Mouse (Mus musculus) adrenal gland, adult 8-10 months (tissue): Measurements from ENCODE around the gene Gm9767. TPM values are rescaled to one million over a fixed set of nuclear protein-coding genes. Genes with fewer than 3 reads are reported as not detected.

ENCODE experiments used
- DNase-seq: peaks from one replicate; pipeline ENCODE4 v3.0.0; 2022
- total RNA-seq, 4 experiments: library from RNA; stranded (reverse); gene quantifications; 2 replicates each; pipeline ENCODE4 v1.2.4; 2022

Gm9767 gene
- total RNA-seq, result 1 to 10 TPM in 2 of 4 experiments, under 1 TPM in 2; 0.35 to 2.6 (median 1.3) TPM

DNA sequence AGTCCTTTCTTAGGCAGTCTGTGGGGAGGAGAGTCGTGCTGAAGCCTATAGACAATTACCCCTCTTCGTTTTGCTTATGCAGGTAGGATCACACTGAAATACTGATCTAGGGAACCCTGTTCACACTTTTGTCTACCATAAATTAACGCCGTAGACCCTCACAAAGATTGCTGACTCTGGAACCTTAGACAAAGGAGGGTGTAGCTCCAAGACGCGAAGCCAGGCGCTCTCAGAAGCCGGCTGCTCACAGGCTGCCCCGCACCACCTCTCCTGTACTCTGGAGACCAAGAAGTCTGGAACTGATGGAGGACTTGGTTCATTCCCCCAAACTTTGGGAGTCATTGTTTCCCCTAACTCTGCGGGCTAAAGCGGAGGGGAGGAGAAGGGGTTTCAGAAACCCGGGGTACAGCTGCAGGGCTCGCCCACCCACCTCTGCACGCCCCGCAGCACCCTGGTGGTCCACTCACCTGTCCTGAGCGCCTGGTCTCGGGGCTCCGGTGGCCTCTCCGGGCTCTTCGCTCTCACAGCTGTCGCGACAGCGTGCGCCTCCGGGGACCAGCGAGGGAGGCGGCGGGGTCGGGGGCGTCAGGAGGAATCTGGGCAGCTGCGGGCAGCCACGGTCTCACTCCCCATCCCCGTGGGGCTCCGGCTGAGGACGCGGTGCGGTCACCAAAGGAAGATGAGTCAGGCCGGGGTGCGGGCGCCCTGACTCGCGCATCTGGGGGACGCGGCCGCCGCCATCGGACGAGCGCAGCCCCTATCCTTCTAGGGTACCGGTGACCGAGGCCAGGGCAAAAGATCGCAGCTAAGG is at the start of gene Gm9767:
TSS of gene Gm9767 (plus strand) at position 585 of the 811 bp plus-strand sequence.
- no peak for DNase-seq

DNA sequence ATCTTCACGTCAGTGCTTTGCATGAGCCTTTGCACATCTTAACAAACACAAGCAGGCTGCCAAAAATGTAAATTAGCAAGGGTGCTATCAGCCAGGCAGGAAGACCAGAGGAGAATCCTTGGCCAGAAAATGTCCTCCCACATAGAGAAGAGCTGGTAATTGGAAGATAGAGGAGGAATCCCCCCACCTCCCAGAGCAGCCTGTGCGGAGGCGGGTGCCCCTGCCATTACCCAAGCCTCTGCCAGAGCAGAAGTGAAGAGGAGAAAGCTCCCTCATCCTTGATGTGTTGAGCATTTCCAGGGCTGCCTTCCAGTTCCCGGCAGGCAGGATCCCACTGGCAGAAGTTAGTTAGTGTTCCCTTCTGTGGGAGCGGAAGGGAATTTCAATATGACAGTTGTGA is 43.1 kb upstream of the Gm9767 start:
- no peak for DNase-seq

- no peak for DNase-seq
Measured at GRCm38 (mm10) chr10:26051177-26051576, 26.9 kb upstream of the Gm9767 start.

- DNase-seq, result no peak
Measured at GRCm38 (mm10) chr10:26059662-26060307, 18.3 kb upstream of the Gm9767 start.

GRCm38 (mm10) chr10:26063071-26063470 is 15.0 kb upstream of the Gm9767 start:
- no peak for DNase-seq

GRCm38 (mm10) chr10:26071986-26072385 is 6.1 kb upstream of the Gm9767 start:
- DNase-seq, result no peak

DNA sequence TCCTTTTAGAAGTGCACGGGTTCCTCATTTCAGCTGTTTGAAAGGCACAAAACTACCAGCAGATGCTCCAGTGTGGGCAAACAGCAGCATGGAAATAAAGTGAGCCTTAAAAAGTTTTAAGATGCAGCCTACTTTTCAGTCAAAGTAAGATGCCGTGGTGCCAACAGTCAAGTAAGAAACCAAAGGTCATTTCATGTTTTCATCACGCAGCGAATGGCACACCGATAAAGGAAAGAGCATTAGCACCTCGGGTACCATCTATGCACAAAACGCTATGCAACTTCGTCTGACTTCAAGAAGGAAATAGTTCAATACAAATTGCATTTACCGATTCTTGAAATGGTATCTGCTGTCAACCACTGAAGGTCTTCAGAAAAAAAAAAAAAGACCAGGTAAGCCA is 1.1 kb upstream of the Gm9767 start:
- DNase-seq, result no peak

GRCm38 (mm10) chr10:26078521-26079142 is 577 bp downstream of the Gm9767 start, which contains the start of gene Tmem200a:
Tmem200a (minus strand) TSS chr10:26079052.
- DNase-seq, result peak; percentile 49

DNA sequence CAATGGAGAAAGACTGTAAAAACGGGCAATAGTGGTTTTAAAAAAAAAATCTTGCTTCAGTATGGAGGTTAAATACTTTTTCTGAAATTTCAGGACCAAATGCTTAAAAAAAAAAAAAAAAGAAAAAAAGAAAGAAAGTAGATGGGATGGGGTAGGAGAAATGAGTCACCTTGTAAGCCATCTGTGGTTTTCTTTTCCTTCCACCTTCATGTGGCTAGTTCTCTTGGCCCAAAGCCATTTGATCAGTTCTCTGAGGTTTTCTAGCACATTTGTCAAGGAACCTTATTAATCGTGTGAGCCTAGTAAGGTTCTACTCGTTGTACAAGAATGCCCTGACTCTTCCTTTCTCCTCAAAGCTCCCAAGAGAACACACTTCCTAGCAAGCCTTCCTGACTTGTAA is 1.6 kb downstream of the Gm9767 start:
- no peak for DNase-seq

GRCm38 (mm10) chr10:26082081-26082480 is 4.0 kb downstream of the Gm9767 start:
- no peak for DNase-seq

DNA sequence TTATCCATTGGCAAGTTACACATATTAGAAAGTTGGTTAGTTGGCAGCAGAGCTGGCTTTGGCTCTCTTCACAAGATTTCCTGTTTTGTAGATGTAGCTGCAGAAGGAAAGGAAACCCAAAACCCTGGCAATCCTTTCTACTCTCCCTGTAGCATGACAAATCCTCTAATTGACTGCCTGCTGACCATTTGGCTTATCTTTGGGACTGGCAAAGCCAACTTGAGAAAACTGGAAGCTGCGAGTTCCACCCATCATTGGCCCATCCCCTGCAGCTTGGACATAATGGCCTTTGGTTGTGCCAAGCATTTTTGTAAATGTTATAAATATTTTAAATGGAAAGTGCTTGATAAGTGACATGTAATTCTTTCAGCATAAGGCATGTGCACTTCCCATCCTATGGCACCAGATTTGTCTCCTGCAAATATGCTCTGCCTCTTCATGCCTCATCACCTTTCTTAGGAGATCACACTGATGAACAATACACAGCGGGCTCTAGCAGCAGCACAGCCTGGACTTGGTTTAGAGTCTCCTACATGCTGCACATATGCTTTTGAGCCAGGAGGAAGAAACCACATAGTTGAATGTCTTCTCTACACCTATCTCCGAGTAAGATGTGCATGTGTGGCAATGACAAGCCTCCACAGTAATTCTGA is 25.4 kb downstream of the Gm9767 start:
- no peak for DNase-seq

DNA sequence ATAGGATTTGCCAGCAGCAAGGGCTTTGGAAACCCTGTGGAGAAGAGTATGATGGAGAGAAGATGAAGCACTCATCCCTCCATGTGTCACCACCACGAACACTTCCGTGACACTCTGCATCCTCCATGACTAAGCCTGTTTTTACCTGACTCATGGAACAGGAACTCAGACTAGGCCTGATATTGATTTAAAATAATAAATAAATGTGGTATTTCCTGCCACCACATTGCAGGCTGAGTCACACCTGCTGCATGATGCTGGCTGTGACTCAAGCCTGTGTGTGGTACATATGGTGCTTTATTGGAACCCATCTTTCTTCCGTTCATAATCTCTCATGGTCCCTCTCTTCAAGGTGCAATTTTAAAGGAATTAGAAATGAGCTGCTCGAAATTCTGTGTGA is 36.4 kb downstream of the Gm9767 start:
- DNase-seq, result no peak

DNA sequence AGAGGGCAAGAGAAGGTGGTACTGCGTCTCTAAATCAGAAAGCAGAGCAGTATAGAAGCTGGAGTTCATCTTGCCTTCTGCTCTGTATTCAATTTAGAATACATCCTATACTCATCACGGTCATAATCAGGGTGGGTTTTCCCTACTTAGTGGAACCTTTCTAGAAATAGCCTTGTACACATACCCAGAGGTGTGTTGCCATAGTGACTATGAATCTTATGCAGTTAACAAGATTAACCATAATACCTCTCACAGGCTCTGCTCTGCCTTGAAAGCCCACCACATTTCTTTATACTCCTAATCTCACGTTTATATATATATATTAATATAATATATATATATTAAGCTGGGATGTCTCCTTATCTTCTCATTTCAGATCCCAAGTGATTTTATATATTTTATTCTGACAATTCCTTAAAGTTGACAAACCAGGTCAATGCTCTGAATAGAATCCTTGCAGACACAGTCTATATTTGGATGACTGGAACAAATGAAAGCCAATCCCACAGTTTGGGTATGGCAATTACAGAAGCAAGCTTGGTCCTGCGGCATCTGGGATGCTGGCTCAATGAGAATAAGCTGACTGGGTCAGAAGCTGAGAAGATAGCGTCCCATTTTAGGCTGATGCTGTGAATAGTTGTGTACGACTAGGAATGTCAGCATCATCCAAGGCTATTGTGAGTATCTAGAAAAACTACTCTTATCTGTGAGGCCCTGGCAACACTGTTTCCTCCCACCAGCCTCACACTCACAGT is 41.2 kb downstream of the Gm9767 start:
- no peak for DNase-seq

DNA sequence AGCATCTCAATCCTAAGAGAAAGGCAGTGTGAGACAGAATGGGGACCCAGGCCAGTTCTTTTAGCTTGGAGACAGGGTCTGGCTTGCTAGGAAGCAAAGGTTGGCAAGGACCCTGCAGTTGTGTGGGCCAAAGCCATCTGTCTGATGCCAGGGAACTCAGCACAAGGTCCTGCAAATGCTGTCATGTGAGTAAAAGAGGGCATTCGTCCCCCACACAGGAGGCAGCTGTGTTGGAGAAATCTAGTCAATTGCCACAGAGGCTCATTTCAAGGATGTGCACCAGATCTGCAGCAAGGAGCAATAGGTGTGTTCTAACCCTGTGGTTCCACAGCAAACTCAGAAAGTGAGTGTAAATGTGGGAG is 41.7 kb downstream of the Gm9767 start:
- DNase-seq, result no peak

Other genes starting within 250 kb of the Gm9767 start
- gene Tmem200a, start 797 bp downstream of the Gm9767 start, total RNA-seq, result 100 to 1,000 TPM in 2 of 4 experiments, 10 to 100 TPM in 2; 55.0 to 147 (median 101) TPM
- under 1 TPM; 0.12 to 0.32 (median 0.25) TPM for gene Samd3, start 151.5 kb downstream of the Gm9767 start, total RNA-seq